In the genomic region with DNA sequence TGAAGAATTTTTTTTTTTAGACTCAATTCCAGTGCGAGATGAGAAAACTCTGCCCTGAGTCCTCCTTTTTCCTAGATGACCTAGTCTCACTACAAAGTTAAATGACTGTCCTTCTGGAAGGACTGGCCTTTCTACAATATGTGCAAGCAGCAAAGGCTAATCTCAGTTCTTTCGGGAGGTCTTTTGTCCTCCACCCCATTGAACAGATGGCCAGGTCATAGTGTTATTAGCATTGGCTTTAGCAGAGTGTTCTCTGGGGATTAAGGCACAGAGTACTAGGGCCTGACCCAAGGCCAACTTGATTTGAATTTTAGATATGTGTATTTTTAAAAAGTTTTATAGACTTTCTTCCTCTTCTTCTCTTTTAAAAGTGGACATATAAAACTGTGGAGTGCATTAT, we compare ENCODE assay signal across 20 mouse cellular contexts.
"Had no signal": no experiment of that assay in that cellular context is flagged by ENCODE, and none has a peak within 500 bp of the region (broad histone marks: within the 10 kb centered on the region; RNA-seq: fewer than 3 reads in every experiment).

No protein-coding gene starts in this region.

- H3K4me2 ChIP-seq: limb, embryonic 12.5 days; limb, embryonic 15.5 days; liver, embryonic 11.5 days; lung, embryonic 14.5 days; midbrain, embryonic 12.5 days had no signal

- DNase-seq: kidney, adult 2 months; kidney, postnatal 4 days; left cerebral cortex, postnatal 4 days; liver, postnatal 0 days; lung, embryonic 14.5 days; lung, postnatal 36 days; thymus, adult 2 months; thymus, postnatal 14 days; thymus, postnatal 4 days had no signal

- H3K4me3 ChIP-seq: limb, embryonic 12.5 days; limb, embryonic 15.5 days; megakaryocyte, embryonic 14.5 days; midbrain, embryonic 12.5 days had no signal

- H3K27me3 ChIP-seq: limb, embryonic 12.5 days; limb, embryonic 15.5 days; megakaryocyte, embryonic 14.5 days had no signal

- H3K27ac ChIP-seq: kidney, postnatal 0 days; limb, embryonic 12.5 days; limb, embryonic 15.5 days; liver, embryonic 14.5 days; midbrain, embryonic 12.5 days; stomach, postnatal 0 days had no signal

- H3K9ac ChIP-seq: limb, embryonic 12.5 days; limb, embryonic 15.5 days; liver, embryonic 14.5 days; liver, postnatal 0 days; lung, embryonic 14.5 days; midbrain, embryonic 12.5 days had no signal

- H3K36me3 ChIP-seq: limb, embryonic 12.5 days; limb, embryonic 15.5 days; midbrain, embryonic 12.5 days had no signal

- H3K9me3 ChIP-seq: limb, embryonic 12.5 days; limb, embryonic 15.5 days; megakaryocyte, embryonic 14.5 days; midbrain, embryonic 12.5 days had no signal

- ATAC-seq: intestine, postnatal 0 days; liver, postnatal 0 days; lung, postnatal 0 days; midbrain, embryonic 16.5 days had no signal
